Mouse (Mus musculus) C2C12 (cell line): ENCODE data around the gene Ldb3.

Source experiments
- CEBPB ChIP-seq: IDR thresholded peaks from one replicate; pipeline ENCODE4 v1.6.1; 2011; ENCODE audit warnings: low read depth, mild to moderate bottlenecking, control low read depth, moderate library complexity
- CTCF ChIP-seq: IDR thresholded peaks from one replicate; pipeline ENCODE4 v1.5.1; 2011; ENCODE audit not compliant: control insufficient read depth, insufficient read depth, insufficient read length
- MAX ChIP-seq: IDR thresholded peaks from one replicate; pipeline ENCODE4 v1.6.1; 2011; ENCODE audit warnings: mild to moderate bottlenecking, control low read depth
- MYOD1 ChIP-seq: IDR thresholded peaks from one replicate; pipeline ENCODE4 v1.6.1; 2011; ENCODE audit warnings: low read depth; ENCODE audit not compliant: control insufficient read depth, insufficient read length
- USF1 ChIP-seq: IDR thresholded peaks from one replicate; pipeline ENCODE4 v1.6.1; 2011; ENCODE audit warnings: low read depth, mild to moderate bottlenecking, control low read depth, moderate library complexity

- TF ChIP-seq USF1 (no peak), CTCF (no peak), CEBPB (no peak), MAX (no peak), MYOD1 (no peak)
Measured at GRCm38 (mm10) chr14:34635721-34636120, 47.2 kb upstream of the Ldb3 start.
